Mouse (Mus musculus) thymus, postnatal 14 days (tissue): ENCODE data around the gene Appl2.

ENCODE experiments used
- DNase-seq: peaks from one replicate; pipeline ENCODE4 v3.0.0; 2021

Gene Appl2

DNA sequence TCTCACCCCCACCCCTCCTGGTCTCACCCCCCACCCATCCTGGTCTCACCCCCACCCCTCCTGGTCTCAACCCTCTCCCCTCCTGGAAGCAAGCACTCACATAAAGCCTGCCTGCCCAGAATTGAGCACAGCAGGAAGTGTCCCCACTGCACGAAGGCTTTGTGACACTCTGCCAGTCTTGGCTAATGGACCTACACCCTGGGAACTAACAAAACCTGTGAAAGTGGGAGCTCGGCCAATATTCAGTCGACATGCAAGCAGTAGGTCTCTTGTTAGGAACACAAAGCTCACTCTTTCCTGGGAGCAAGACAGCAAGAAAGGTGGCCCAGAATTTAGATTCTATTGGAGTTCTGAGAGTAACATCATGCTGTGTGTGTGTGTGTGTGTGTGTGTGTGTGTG is 17.6 kb downstream of the Appl2 start:
- DNase-seq, result no peak

DNA sequence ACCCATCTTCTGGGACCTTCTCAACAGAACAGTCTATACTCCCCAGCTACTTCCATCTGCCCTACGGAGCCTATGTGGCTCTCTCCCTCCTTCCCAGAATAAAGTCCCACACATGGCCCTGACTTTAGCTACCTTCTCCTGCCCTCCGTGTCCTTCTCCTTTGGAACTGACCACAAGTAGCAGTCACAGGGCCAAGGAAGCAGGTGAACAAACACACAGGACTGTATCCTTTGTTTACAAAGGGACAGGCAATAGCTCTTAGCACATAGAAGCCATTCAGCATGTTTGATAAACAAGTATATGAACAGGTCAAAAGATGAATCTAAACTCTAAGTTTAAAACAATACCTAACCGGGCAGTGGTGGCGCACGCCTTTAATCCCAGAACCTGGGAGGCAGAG is 18.7 kb downstream of the Appl2 start:
- DNase-seq, result no peak

- DNase-seq, result no peak
Measured at GRCm38 (mm10) chr10:83629190-83629781, 19.3 kb downstream of the Appl2 start.

- DNase-seq, result no peak
Measured at GRCm38 (mm10) chr10:83628241-83628640, 20.3 kb downstream of the Appl2 start.

GRCm38 (mm10) chr10:83627113-83627687 is 21.3 kb downstream of the Appl2 start:
- DNase-seq, result no peak

DNA sequence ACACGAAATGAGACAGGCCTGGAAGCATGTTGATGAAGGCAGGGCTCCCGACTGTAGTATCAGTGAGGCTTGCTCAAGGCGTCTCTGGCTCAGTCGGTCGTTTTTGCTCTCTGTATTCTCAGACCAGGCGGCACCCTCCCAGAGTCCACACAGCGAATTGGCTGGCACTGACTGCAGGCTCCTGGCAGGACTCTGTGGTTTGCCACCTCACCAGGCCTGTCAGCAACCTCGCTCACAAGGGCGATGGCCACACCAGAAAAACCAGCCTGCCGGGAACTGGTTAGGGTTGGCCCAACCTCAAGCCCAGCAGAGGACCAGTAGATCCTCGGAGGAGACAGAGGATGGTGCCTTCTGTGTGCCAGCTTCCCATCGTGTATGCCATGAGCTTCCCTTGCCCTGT is 23.7 kb downstream of the Appl2 start:
- no peak for DNase-seq

DNA sequence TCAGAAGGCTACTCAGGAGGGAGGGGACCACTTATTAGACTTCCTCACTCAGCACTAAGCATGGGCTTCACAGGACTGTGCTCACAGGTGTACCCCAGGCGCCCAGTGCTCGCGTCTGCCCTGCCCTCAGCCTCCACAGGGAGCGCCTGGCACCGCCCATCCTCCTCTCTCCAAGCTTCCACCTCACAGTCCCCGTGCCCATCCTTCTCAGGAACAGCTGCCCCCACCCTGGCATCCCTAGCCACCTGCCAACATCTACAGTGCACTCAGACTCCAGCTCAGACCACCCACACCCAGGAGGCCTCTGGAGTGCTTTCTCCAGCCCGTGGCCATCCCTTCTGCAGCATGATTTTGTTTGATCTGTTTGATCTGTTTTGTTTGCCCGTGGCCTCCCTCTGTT is 24.5 kb downstream of the Appl2 start:
- no peak for DNase-seq

DNA sequence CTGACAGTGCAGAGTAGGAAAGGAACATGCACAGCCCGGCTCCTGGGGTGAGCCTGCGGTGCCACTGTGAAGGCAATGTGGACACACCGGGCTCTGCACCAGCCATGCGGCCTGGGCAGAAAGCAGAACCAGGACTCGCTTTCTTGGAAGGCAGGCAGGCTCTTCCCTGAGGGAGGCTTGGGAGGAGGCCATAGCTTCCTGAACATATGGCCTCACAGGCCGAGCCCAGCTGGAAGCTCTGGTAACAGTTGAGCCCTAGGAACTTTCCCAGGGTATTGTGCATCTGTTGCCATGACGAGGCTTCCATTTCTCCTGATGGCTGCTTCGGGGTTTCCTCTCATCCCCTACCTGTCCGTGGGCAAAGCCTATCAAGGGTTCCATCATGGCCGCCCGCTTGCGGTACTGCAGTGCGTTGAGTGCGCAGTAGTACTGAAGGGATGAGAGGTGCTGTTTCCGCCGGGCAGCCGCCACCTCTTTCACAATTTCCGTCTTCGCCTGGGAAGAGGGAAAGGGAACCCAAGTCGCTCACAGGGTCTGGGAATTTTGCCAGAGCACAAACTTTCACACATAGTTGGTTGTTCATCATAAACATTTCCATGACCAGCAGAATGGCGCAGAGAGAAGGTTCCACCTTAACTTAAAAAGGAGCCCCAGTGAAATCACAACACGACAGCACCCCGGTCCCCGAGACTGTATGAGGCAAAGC is 28.0 kb downstream of the Appl2 start:
- no peak for DNase-seq

- no peak for DNase-seq
Measured at GRCm38 (mm10) chr10:83618819-83619440, 29.6 kb downstream of the Appl2 start.

DNA sequence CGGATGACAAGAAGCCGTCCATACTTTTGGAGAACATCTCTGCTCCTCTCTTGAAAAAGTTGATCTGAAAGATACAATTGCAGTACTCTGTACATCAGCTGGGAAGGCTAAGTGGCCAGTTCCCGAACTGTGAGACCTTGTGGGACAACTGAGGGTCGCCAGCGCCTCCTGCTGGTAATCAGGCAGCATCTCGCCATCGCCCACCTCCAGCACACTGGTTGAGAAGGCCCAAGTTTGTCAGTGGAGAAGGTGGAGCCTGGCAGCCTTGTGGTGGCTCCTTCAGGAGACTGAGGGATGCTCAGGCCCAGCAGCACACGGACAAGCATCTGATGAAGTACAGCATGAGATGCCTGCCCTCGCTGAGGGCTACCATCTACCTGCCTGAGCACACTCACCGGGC is 31.2 kb downstream of the Appl2 start:
- peak; percentile 39 for DNase-seq

DNA sequence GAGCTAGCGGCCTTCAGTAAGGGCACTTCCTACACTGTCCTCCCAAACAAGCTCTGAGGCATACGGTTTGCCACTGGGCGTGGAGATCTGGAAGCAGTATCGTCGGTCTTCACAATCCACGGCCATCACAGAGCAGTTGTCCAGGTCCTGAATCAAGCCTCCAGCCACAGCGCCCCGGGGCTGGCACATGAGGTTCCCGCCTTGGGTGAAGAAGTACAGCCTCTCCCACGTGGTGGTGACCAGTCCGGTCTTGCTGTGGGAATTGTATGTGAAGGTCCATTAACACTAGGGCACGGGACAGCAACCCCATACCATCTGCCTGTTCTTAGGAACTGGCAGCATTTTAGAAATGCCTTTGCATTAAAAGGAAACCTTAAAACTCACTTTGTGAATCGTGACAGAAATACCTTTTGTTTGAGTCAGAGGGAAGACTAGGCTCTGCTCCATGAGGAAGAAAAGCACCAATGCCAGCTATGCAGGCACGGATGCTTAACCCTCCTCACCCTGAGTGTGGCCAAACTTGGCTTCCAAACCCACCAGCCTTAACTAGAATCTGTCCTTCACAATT is 35.8 kb downstream of the Appl2 start:
- no peak for DNase-seq

GRCm38 (mm10) chr10:83611863-83612262 is 36.7 kb downstream of the Appl2 start:
- no peak for DNase-seq

DNA sequence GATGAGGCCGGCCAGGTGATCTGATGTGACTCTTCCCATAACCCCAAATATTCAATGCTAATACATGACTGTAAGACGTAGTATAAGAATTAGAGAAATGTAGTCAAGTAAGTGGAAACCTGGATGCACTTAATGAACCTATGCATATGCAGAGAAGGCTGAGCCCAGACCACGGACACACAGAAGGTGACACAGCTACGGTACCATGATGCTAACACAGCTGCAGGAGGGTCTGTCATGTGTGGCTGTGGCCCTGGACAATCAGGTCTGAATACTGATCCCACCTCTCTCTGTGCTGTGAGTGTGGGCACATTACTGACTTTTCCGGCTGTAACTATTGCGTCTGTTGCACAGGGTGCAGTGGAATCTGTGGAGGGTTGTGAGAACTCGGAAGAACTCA is 38.0 kb downstream of the Appl2 start:
- DNase-seq, result no peak

DNA sequence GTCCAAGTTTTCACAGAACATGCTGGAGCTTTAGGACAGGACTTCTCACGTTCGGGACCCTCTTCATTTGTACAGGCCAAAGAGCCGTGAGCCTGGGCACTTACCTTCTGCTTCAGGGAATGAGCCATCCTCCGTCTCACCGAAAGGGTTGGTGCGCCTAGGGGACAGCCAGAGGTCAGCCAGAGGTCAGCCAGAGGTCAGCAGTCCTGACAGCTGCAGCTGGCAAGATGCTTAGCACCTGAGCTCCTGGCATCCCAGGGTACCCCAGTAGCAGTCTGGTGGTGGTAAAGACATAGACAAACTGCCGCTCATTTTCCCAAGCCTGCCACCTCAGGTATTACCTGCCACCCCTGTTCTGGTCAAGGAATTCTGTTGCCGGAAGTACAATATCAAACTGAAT is 39.9 kb downstream of the Appl2 start:
- no peak for DNase-seq

DNA sequence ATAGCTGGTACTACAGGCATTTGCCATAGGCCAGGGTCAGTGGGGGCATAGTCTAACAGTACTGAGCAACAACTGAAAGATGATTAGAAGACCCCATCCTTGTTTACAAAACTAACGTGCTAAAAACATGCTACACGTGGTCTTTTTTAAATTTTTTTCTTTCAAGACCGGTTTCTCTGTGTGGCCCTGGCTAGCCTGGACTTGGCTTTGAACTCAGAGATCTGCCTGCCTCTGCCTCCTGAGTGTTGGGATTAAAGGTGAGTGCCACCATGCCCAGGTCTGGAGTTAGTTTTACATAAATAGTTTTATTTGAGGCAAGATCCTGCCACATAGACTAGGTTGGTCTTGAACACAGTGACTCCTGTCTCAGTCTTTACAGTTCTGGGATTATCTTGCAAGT is 41.4 kb downstream of the Appl2 start:
- no peak for DNase-seq

- DNase-seq, result no peak
Measured at GRCm38 (mm10) chr10:83605637-83606183, 42.8 kb downstream of the Appl2 start.

GRCm38 (mm10) chr10:83603956-83604564 is 44.5 kb downstream of the Appl2 start:
- DNase-seq, result no peak

DNA sequence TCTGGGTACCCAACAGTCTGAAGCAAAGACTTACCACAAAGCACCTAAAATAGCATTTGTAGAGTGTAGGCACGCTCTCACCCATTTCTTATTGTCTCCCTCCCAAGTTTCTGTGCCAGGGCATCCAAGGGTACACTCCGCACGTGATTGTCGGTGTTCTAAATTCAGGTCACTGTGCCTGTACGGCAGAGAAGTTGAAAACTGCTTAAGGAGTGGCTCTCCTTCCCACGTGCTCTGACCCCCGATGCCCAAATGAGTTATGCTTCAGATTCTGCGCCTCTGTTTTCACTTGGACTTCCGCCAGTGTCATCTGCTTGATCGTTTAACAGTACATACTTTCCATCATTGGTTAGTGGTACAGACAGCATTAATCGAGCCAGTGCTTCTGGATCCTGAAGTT is 47.9 kb downstream of the Appl2 start:
- DNase-seq, result no peak

DNA sequence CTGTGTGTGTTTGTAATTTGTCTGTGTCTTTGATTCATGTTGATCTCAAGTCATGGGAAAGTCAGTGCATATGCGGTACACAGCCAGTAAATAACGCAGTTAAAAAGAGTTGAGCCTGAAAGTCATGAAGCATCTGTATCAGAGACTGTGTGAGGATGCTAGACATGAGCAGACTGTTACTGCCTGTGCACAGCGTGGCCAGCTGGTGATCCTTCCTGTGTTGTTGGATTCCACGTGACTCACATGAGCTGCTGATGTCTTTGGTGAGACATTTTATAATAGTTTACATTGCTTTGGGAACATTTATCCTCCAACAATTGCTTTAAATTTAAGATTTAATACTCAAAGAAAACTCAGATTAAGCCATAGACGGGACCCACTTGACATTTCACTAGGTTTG is 54.0 kb downstream of the Appl2 start:
- DNase-seq, result no peak

DNA sequence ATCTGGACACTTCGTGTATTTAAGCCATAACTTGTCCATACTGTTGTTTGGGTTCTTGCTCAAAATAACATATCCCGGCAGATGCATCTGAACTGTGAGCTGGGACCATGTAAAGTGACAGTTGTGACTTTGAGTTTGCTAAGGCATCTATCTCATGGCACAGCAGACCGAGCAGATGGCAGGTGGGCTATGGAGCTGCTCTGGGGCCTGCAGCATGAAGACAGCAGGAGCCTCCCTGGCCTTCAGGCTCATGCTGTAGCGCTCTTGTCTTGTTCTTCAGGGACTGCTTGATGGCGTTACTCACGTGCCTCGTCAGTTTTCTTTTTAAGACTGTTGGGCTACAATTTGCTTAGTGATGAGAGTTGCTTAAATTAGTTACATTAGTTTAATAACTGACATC is 55.9 kb downstream of the Appl2 start:
- DNase-seq, result no peak

DNA sequence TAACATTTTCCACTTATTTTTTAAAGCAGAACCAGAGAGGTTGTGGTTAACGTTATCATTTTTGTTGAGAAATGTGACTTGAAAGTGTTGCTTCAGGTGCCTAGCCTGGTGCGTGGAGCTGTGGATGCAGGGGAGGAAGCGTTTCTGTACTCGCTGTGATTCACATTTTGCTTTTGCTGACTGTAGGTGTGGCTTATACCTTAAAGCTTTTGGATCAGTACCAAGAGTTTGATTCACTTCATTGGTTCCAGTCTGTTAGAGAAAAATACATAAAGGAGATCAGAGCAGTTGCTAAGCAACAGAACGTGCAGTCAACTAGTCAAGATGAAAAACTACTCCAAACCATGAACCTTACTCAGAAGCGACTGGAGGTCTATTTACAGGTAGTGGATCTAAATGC is 57.7 kb downstream of the Appl2 start:
- DNase-seq, result no peak

DNA sequence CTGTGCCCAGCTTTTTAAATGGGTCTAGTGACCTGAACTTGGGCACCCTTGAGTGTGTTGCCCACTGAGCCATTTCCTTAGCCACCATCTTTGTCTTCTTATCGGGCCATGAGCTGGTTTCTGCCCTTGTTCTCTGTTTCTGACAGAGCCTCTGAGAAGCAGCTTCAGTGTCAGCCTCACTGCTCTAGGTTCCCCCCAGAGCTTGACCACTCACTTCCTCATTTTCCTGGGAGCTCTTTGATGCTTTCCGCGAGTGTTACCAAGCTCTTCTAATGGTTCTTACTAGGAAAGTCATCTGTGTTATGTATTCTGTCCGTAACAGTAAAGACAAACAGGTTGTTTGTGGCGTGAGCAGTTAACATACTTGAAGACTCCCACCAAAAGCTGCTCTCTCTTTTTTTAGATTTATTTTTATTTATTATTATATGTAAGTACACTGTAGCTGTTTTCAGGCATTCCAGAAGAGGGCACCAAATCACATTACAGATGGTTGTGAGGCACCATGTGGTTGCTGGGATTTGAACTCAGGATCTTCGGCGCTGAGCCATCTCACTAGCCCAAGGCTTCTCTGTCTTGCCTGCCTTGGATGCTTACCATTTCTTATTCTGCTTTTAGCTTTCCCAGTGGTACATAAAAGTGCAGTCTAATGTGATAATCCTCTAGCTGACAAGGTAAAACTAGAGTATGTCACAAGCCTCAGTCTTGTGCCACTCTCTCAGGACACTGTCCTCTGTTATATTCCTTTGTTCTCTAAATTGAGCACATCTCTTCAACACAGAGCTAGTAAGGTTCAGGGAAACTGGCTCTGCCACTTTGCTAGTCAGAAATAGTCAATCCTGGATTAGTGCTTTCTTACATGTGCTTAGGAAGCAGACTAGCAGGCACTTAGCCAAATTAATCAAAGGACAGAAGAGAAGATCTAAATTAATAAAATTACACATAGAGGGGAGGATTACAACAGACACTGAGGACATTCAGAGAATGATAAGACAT is 82.8 kb downstream of the Appl2 start:
- DNase-seq, result no peak
